Mouse (Mus musculus) limb, embryonic 12.5 days (tissue): ENCODE measurements around the gene Hist1h4m. TPM values are rescaled to one million over a fixed set of nuclear protein-coding genes. Genes with fewer than 3 reads are reported as not detected.
"Not testable (repeated sequence)": the region's sequence is repeated elsewhere in the genome, so short reads cannot be mapped to it uniquely, and the experiment has no call there.

ENCODE experiments used
- ATAC-seq: fragments of 200-750 bp; cut with Nextera tagmentation; 2 replicates; pipeline ENCODE4 v1.8.0; 2017; ENCODE audit warnings: low read depth, moderate TSS enrichment; ENCODE audit not compliant: insufficient number of reproducible peaks, insufficient read depth, low FRiP score, low TSS enrichment
- H3K27ac ChIP-seq: fragments of 300-500 bp; sonication (generic); 2 replicates; pipeline ENCODE4 v1.5.1; 2016; ENCODE audit warnings: mild to moderate bottlenecking, moderate library complexity
- H3K27me3 ChIP-seq: fragments of 300-500 bp; sonication (generic); 2 replicates; pipeline ENCODE4 v1.6.1; 2016; ENCODE audit warnings: mild to moderate bottlenecking, moderate library complexity
- H3K36me3 ChIP-seq: fragments of 300-500 bp; sonication (generic); 2 replicates; pipeline ENCODE4 v1.6.1; 2016; ENCODE audit warnings: mild to moderate bottlenecking, moderate library complexity
- H3K4me1 ChIP-seq: fragments of 300-500 bp; sonication (generic); replicated peaks from 2 replicates; pipeline ENCODE4 v1.6.1; 2016
- H3K4me2 ChIP-seq: fragments of 300-500 bp; sonication (generic); 2 replicates; pipeline ENCODE4 v1.6.1; 2016; ENCODE audit warnings: mild to moderate bottlenecking, moderate library complexity
- H3K4me3 ChIP-seq: fragments of 300-500 bp; sonication (generic); replicated peaks from 2 replicates; pipeline ENCODE4 v1.5.1; 2016; ENCODE audit warnings: mild to moderate bottlenecking
- H3K9ac ChIP-seq: fragments of 300-500 bp; sonication (generic); replicated peaks from 2 replicates; pipeline ENCODE4 v1.6.1; 2016; ENCODE audit warnings: mild to moderate bottlenecking, moderate library complexity
- H3K9me3 ChIP-seq: fragments of 300-500 bp; sonication (generic); 2 replicates; pipeline ENCODE4 v1.6.1; 2016; ENCODE audit warnings: mild to moderate bottlenecking, moderate library complexity
- WGBS: fragments of 180-500 bp; shearing (Covaris S2); methylation state at CpG from one replicate; pipeline ENCODE4 v1.1.7; 2016; 5-methylcytosine and 5-hydroxymethylcytosine counted together
- polyA plus RNA-seq: library from polyadenylated mRNA; unstranded; fragments of >200 nt; fragmentation: Nextera tagmentation; extraction: Ambion mirVana; gene quantifications from 2 replicates; pipeline ENCODE4 v1.2.1, GENCODE M21; 2016

Hist1h4m gene
- polyA plus RNA-seq, 1 experiment from 2014 or later = not detected

DNA sequence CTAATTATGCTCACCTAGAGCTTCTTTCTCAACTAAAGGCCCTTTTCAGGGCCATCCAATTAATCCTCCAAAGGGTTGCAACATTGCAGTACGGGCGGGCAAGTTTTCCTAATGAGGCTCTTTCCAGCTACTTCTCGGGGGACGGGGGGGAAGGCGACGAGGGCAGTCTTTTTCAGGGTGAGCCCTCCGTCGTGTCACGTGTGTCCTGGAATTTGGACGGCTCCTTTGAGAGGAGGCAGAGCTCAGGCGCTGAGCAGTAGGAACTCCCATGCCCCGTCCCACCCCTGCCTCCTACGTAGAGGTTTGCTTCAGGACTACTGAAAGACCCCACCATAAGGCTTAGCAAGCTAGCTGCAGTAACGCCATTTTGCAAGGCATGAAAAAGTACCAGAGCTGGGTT is 546 bp downstream of the Hist1h4m start:
- not testable (repeated sequence) for H3K27me3 ChIP-seq, H3K4me1 ChIP-seq, H3K36me3 ChIP-seq, H3K9ac ChIP-seq, H3K9me3 ChIP-seq
- peak overlapping the region; percentile 46 for H3K4me2 ChIP-seq
- peak overlapping the region; percentile 70 for H3K27ac ChIP-seq
- WGBS = 0% methylated on average over 12 of the region's 14 CpGs
- ATAC-seq = peak; percentile 61; the same call in 1 of the 2 replicates
- H3K4me3 ChIP-seq = peak overlapping the region; percentile 29

DNA sequence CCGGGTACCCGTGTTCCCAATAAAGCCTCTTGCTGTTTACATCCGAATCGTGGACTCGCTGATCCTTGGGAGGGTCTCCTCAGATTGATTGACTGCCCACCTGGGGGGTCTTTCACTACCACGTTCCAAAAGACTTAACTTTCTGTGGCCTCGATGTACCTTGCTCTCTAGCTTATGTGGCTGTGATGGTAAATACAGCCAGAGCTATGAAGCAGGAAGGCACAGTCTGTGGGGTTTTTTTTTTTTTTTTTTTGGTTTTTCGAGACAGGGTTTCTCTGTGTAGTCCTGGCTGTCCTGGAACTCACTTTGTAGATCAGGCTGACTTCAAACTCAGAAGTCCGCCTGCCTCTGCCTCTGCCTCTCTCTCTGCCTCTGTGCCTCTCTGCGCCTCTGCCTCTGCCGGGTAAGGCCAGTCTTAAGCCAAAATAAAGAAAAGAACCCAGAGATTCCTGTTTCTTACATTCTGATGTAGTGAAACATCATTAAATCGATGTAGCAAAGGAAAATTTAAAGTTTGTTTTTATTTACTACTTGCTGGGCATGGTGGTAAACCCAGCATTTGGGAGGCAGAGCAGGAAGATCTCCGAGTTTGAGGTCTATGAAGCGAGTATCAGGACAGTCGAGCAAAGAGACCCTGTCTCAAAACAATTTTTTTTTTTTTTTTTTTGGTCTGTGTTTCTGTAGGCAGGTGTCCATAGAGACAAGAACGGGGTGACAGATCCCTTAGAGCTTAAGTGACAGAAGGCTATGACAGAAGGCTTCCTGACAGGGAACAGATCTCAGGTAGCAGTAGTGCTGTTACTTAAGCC is 8.7 kb downstream of the Hist1h4m start:
- not testable (repeated sequence) for H3K36me3 ChIP-seq, H3K27me3 ChIP-seq, H3K4me1 ChIP-seq, H3K9ac ChIP-seq, ATAC-seq, H3K9me3 ChIP-seq, H3K27ac ChIP-seq, H3K4me3 ChIP-seq, H3K4me2 ChIP-seq
- 72% methylated on average over 7 of the region's 16 CpGs for WGBS

DNA sequence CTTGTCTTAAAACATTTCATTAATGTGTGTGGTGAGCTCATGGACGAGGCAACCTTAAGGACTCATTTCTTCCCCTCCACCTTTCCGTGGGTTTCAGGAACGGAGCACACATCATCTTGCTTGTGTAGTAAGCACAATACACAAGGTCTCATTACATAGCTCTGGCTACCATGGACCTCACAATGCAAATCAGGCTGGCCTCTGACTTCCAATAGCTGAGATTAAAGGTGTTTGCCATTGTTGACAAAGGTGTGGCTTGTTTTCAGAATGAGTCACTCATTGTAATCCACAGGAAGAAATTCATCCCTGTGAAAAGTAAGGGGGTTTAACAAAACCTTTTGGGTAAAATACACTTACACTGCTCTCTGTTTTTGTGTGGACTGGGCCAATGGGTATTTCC is 17.0 kb downstream of the Hist1h4m start:
- Histone ChIP-seq H3K27ac (no peak overlapping the region), H3K9ac (no peak overlapping the region), H3K36me3 (peaks cover 3% of the 10 kb centered on the region; the same call in 1 of the 2 replicates), H3K4me2 (no peak overlapping the region), H3K4me1 (no peaks in the 10 kb centered on the region), H3K9me3 (no peaks in the 10 kb centered on the region), H3K4me3 (no peak overlapping the region), H3K27me3 (no peaks in the 10 kb centered on the region)
- no peak for ATAC-seq
- 76% methylated on average over 3 of the region's 3 CpGs for WGBS

DNA sequence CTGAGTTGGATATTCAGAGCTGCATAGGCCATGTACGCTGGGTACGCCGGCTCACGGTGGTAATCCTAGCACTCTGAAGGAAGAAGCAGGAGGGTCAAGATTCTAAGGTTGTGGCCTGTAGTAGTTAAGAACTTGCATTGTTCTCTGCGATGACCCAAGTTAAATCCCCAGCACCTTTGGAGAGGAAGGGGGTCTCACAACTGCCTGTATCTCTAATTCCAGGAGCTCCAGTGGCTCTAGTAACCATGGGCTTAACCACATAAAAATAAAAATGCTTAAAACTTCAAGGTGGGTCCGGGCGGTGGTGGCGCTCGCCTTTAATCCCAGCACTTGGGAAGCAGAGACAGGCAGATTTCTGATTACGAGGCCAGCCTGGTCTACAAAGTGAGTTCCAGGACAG is 18.8 kb downstream of the Hist1h4m start:
- no peak overlapping the region for H3K9ac ChIP-seq
- no peaks in the 10 kb centered on the region for H3K27me3 ChIP-seq
- peaks cover 3% of the 10 kb centered on the region; the same call in 1 of the 2 replicates for H3K36me3 ChIP-seq
- peak overlapping the region; percentile 60 for H3K27ac ChIP-seq
- WGBS = 82% methylated on average over 10 of the region's 10 CpGs
- no peaks in the 10 kb centered on the region for H3K9me3 ChIP-seq
- ATAC-seq = no peak
- H3K4me3 ChIP-seq = no peak overlapping the region
- H3K4me1 ChIP-seq = no peaks in the 10 kb centered on the region
- 0 out of 2 replicates have a peak overlapping the region, but pooled peaks have one; percentile 15 for H3K4me2 ChIP-seq

DNA sequence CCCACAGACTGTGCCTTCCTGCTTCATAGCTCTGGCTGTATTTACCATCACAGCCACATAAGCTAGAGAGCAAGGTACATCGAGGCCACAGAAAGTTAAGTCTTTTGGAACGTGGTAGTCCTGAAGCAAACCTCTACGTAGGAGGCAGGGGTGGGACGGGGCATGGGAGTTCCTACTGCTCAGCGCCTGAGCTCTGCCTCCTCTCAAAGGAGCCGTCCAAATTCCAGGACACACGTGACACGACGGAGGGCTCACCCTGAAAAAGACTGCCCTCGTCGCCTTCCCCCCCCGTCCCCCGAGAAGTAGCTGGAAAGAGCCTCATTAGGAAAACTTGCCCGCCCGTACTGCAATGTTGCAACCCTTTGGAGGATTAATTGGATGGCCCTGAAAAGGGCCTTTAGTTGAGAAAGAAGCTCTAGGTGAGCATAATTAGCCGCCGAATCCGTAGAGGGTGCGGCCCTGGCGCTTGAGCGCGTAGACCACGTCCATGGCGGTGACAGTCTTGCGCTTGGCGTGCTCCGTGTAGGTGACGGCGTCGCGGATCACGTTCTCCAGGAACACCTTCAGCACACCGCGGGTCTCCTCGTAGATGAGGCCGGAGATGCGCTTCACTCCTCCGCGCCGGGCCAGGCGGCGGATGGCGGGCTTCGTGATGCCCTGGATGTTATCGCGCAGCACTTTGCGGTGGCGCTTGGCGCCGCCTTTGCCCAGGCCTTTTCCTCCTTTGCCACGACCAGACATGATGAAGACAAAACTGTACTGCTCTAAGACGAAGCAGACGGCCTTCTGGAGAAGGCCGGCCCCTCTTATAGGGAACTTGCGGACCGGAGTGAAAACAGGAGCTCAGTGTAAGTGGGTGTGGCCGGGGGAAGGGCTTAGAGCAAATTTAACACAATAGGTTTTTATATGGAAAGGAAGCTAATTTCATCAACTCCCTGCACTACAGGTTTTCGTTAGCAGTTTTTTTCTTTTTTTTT is 20.2 kb downstream of the Hist1h4m start, which contains the start of gene Hist1h4n:
TSS of gene Hist1h4n (minus strand) at position 779 of the 977 bp plus-strand sequence.
- not testable (repeated sequence) for H3K9me3 ChIP-seq, H3K27me3 ChIP-seq, H3K9ac ChIP-seq, H3K36me3 ChIP-seq, H3K4me1 ChIP-seq
- ATAC-seq = peak; percentile 82
- H3K4me3 ChIP-seq = peak within 1 kb of the TSS; percentile 24
- H3K27ac ChIP-seq = peak within 1 kb of the TSS; percentile 70; the same call in 1 of the 2 replicates
- WGBS = under 1% methylated on average over 28 of the region's 58 CpGs
- peak within 1 kb of the TSS; percentile 45 for H3K4me2 ChIP-seq

DNA sequence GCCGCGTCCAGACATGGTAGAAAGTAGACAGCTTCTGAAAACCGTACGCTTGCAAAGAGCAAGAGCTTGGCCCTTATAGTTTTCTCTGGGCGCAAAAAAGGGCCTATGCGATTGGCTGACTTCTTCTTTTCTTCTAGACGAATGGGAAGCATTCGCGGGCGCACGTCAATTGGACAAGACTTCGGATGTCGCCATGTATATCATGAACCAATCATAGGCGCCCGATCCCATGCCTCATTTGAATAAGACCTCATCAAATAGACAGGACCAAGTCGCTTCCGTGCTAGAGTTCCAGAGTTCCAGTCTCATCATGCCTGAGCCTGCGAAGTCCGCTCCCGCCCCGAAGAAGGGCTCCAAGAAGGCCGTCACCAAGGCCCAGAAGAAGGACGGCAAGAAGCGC is 21.9 kb downstream of the Hist1h4m start, which contains the start of the genes Hist1h2ap and Hist1h2br:
TSS of gene Hist1h2ap (minus strand) at position 47 of the 400 bp plus-strand sequence.
TSS of gene Hist1h2br (plus strand) at position 283 of the 400 bp plus-strand sequence.
- H3K4me1 ChIP-seq, H3K9me3 ChIP-seq, H3K4me2 ChIP-seq, H3K36me3 ChIP-seq, H3K27me3 ChIP-seq, H3K9ac ChIP-seq, H3K4me3 ChIP-seq, H3K27ac ChIP-seq: not testable (repeated sequence)
- peak; percentile 95 for ATAC-seq
- no CpG with 5 or more reads among the region's 24 CpGs for WGBS

DNA sequence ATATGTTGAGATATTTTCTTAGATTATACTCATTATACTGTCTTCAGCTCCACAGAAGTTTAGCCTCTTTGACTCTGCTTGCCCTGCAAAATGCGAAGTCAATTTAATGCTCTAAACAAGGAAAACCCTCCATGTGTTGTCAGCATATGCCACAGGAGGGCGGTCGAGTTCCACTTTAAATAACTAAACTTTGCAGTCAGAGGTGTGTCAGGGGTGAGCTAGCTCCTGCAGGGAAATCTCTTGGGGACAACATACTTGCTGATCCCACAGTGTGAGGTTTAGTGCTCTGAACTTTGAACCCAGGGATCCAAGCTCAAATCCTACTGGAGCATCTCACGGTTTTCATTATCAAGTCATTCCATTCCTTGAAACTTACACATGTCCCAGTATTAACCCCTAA is 29.0 kb downstream of the Hist1h4m start:
- H3K4me3 ChIP-seq, H3K9ac ChIP-seq, H3K4me2 ChIP-seq, H3K36me3 ChIP-seq, H3K27me3 ChIP-seq, H3K27ac ChIP-seq, H3K4me1 ChIP-seq, H3K9me3 ChIP-seq: not testable (repeated sequence)
- ATAC-seq = peak; percentile 68
- no CpG with 5 or more reads among the region's 4 CpGs for WGBS

DNA sequence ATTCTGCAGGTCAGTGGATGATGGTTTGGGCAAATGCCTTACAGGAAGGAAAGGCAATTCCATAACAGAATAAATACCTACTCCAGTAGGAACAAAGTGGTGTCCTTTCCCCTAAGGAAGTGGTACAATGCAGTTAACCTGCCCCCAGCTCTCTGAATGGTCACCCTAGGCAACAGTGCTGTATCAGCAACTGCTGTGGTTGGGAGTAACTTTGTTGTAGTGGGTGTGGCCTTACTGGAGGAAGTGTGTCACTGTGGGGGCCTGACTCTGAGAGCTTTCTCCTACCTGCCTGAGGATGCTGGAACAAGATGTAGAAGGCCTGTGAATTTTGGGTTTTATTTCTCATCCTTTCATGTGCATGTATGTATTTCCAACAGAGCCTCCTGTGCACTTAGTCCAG is 34.8 kb downstream of the Hist1h4m start:
- ATAC-seq, H3K4me1 ChIP-seq, H3K9me3 ChIP-seq, H3K9ac ChIP-seq, H3K4me2 ChIP-seq, H3K36me3 ChIP-seq, H3K27ac ChIP-seq, H3K4me3 ChIP-seq, H3K27me3 ChIP-seq: not testable (repeated sequence)

DNA sequence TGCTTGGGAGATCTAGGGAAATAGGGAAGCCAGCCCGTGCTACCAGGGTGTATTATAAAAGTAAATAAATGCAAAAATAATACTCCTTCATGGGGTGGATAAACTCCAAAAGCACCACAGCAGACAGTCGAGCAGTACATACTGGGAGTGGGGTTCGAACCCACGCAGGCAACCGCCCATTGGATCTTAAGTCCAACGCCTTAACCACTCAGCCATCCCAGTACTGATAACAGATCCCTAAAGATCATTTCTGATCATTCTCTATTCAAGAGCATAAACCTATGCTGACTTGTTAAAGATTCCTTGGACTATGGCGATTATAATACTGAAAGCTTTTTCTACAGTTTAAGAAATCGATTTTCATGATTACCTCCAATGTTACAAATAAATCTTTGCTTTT is 36.3 kb downstream of the Hist1h4m start:
- no peak overlapping the region for H3K4me3 ChIP-seq
- no peaks in the 10 kb centered on the region for H3K27me3 ChIP-seq
- no peak for ATAC-seq
- H3K36me3 ChIP-seq = no peaks in the 10 kb centered on the region
- no peaks in the 10 kb centered on the region for H3K4me1 ChIP-seq
- 17% methylated on average over 8 of the region's 8 CpGs for WGBS
- no peak overlapping the region for H3K9ac ChIP-seq
- no peaks in the 10 kb centered on the region for H3K9me3 ChIP-seq
- no peak overlapping the region for H3K4me2 ChIP-seq
- no peak overlapping the region for H3K27ac ChIP-seq

DNA sequence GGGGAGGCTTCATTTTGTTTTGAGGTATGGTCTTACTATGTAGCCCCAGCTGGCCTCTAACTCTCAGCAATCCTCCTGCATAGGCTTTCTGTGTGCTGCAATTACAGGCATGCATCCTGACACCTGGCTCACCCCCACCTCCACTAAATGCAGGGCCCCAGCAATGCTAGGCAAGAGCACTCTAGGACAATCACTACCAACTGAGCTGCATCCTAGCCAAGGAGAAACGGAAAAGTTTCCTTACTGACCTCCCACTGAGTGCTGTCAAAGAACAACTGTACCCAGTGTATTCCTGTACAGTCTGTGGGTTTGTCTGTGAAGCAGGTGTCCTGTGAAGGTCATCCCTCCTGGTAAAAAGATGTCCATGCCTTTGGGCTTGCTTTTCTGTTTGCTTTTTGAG is 39.1 kb downstream of the Hist1h4m start:
- not testable (repeated sequence) for H3K36me3 ChIP-seq, H3K4me1 ChIP-seq, ATAC-seq, H3K27me3 ChIP-seq, H3K9me3 ChIP-seq, H3K4me2 ChIP-seq, H3K4me3 ChIP-seq, H3K27ac ChIP-seq, H3K9ac ChIP-seq
- WGBS = 30% methylated on average over 1 of the region's 1 CpGs

DNA sequence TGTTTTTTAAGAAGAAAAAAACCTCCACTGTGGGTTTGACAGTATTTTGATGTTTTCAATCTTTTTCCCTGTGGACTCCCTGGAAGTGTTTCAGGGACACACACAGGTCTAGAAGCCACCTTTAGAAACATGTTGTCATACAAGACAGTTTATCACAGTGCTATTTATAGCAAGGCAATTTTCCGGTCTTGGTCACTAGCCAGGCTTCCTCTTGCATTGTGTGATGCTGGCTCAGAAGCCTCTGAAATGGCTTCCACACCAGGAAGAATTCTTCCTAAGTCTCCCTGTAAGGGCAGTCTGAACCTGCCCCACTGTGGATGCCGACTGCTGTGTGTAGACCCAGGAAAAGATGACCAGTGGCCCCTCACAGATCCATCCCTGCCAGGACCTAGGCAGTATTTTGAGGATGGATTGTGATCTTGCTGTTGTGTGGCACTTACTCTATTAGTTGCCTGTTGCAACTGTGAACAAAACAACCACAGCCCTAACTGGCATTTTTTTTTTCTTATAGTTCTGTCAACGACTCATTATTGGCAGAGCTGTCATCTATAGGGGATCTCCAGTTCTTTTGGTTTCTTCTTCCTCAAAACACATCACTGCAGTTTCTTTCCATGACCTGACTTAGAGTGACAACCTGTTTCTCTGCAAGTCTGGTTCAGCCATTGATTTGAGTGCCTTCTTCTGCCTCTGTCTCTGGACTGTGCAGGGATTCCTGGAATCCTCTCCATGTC is 40.8 kb downstream of the Hist1h4m start:
- ATAC-seq = no peak
- H3K4me3 ChIP-seq = no peak overlapping the region
- H3K4me2 ChIP-seq = no peak overlapping the region
- no peaks in the 10 kb centered on the region for H3K36me3 ChIP-seq
- 75% methylated on average over 3 of the region's 3 CpGs for WGBS
- no peak overlapping the region for H3K9ac ChIP-seq
- no peaks in the 10 kb centered on the region for H3K27me3 ChIP-seq
- no peaks in the 10 kb centered on the region for H3K9me3 ChIP-seq
- H3K27ac ChIP-seq = no peak overlapping the region
- H3K4me1 ChIP-seq = no peaks in the 10 kb centered on the region
